Mouse (Mus musculus): Measurements from ENCODE around the gene Rdh11. TPM values are rescaled to one million over a fixed set of nuclear protein-coding genes. Genes with fewer than 3 reads are reported as not detected.

Gene Rdh11
- total and polyA plus RNA-seq, 2 experiments from 2014 or later: 38.4 to 48.3 TPM

DNA sequence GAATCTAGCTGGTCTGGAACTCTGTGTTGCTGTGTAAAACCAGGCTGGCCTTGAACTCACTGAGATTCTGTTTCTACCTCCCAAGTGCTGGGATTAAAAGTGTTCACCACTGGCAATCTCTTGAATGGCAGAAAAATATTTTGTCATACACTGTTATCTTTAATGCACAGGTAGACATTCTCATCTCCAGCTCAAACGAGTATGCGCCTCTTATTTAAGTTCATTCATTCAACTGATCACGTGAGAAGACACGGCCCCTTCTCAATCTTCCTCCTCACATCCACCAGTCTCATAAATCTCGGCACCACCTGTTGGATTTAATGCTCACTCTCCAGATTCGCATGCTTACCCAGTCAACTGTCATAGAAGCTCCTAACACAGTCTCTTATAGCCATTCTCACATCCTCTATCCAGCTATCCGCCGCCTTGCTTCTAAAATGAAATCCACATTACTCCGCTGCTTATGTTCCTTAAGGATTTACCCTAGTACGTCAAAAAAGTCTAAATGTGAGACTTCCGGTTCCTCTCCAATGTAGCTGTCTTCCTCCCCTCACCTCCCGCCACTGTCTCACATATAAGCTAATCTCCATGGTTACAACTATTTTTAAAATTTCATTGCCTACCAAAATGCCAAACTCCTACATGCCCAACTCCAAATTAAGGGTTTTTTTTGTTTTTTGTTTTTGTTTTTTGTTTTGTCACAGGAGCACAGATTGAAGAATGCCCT lies 20.7 kb downstream of the Rdh11 start:
- no peak for ATAC-seq
- Histone ChIP-seq H3K27me3 (ENCODE audit: insufficient read depth, low read length) (no peaks in the 10 kb centered on the region), H3K4me3 (ENCODE audit: low read depth, low read length) (peak overlapping the region; percentile 96), H3K27ac (ENCODE audit: low read depth, low read length) (no peak overlapping the region), H3K4me2 (ENCODE audit: low read depth) (peak overlapping the region; percentile 58), H3K36me3 (ENCODE audit: insufficient read depth) (peaks cover 21% of the 10 kb centered on the region), H3K9ac (peak overlapping the region; percentile 87), H3K9me3 (ENCODE audit: low read length) (no peaks in the 10 kb centered on the region), H3K4me1 (ENCODE audit: insufficient read depth) (peaks cover 6% of the 10 kb centered on the region)
- TF ChIP-seq CTCF (IDR thresholded peaks at IDR 0.05; ENCODE audit: low read depth): no peak
- no peak for DNase-seq
- WGBS: 33% methylated on average over 12 of the region's 12 CpGs

GRCm38 (mm10) chr12:79170421-79170820 lies 21.7 kb downstream of the Rdh11 start:
- WGBS: 56% methylated on average over 3 of the region's 3 CpGs
- Histone ChIP-seq H3K36me3 (ENCODE audit: insufficient read depth) (peaks cover 18% of the 10 kb centered on the region), H3K9me3 (ENCODE audit: low read length) (no peaks in the 10 kb centered on the region), H3K4me1 (ENCODE audit: insufficient read depth) (peaks cover 6% of the 10 kb centered on the region), H3K27ac (ENCODE audit: low read depth, low read length) (no peak overlapping the region), H3K27me3 (ENCODE audit: insufficient read depth, low read length) (no peaks in the 10 kb centered on the region), H3K4me2 (ENCODE audit: low read depth) (no peak overlapping the region), H3K4me3 (ENCODE audit: low read depth, low read length) (no peak overlapping the region), H3K9ac (no peak overlapping the region)
- no peak for TF ChIP-seq CTCF (IDR thresholded peaks at IDR 0.05; ENCODE audit: low read depth)
- ATAC-seq (no peak), DNase-seq (no peak)

- DNase-seq: no peak
These were observed 22.9 kb downstream of the Rdh11 start for GRCm38 (mm10) chr12:79169173-79169572.

GRCm38 (mm10) chr12:79162876-79163275 lies 29.2 kb downstream of the Rdh11 start:
- WGBS: 97% methylated on average over 3 of the region's 3 CpGs
- Histone ChIP-seq H3K9ac (no peak overlapping the region), H3K4me2 (ENCODE audit: low read depth) (no peak overlapping the region), H3K36me3 (ENCODE audit: insufficient read depth) (peaks cover 64% of the 10 kb centered on the region), H3K4me3 (ENCODE audit: low read depth, low read length) (no peak overlapping the region), H3K9me3 (ENCODE audit: low read length) (no peaks in the 10 kb centered on the region), H3K4me1 (ENCODE audit: insufficient read depth) (no peaks in the 10 kb centered on the region), H3K27ac (ENCODE audit: low read depth, low read length) (no peak overlapping the region), H3K27me3 (ENCODE audit: insufficient read depth, low read length) (no peaks in the 10 kb centered on the region)
- DNase-seq (no peak), ATAC-seq (no peak)
- no peak for TF ChIP-seq CTCF (IDR thresholded peaks at IDR 0.05; ENCODE audit: low read depth)

More at GRCm38 (mm10) chr12:79169173-79169572, 22.9 kb downstream of the Rdh11 start:
- ATAC-seq: no peak
- peaks cover 17% of the 10 kb centered on the region for H3K36me3 ChIP-seq (ENCODE audit: insufficient read depth)
- no peaks in the 10 kb centered on the region for H3K9me3 ChIP-seq (ENCODE audit: low read length)
- TF ChIP-seq CTCF (IDR thresholded peaks at IDR 0.05; ENCODE audit: low read depth): peak; percentile 32
- H3K9ac ChIP-seq: no peak overlapping the region
- H3K4me2 ChIP-seq (ENCODE audit: low read depth): no peak overlapping the region
- H3K4me1 ChIP-seq (ENCODE audit: insufficient read depth): peaks cover 6% of the 10 kb centered on the region
- H3K27me3 ChIP-seq (ENCODE audit: insufficient read depth, low read length): no peaks in the 10 kb centered on the region
- no peak overlapping the region for H3K4me3 ChIP-seq (ENCODE audit: low read depth, low read length)
- H3K27ac ChIP-seq (ENCODE audit: low read depth, low read length): no peak overlapping the region

GRCm38 (mm10) chr12:79149653-79150052 lies 42.4 kb downstream of the Rdh11 start:
- no peak for DNase-seq

GRCm38 (mm10) chr12:79141384-79141783 lies 50.7 kb downstream of the Rdh11 start:
- no peak for TF ChIP-seq CTCF (IDR thresholded peaks at IDR 0.05; ENCODE audit: low read depth)
- Histone ChIP-seq H3K4me2 (ENCODE audit: low read depth) (no peak overlapping the region), H3K36me3 (ENCODE audit: insufficient read depth) (0 out of 2 replicates have a peak, but pooled peaks cover 4% of the 10 kb centered on the region), H3K9me3 (ENCODE audit: low read length) (no peaks in the 10 kb centered on the region), H3K27ac (ENCODE audit: low read depth, low read length) (no peak overlapping the region), H3K9ac (no peak overlapping the region), H3K4me1 (ENCODE audit: insufficient read depth) (no peaks in the 10 kb centered on the region), H3K4me3 (ENCODE audit: low read depth, low read length) (no peak overlapping the region), H3K27me3 (ENCODE audit: insufficient read depth, low read length) (no peaks in the 10 kb centered on the region)
- ATAC-seq (no peak), DNase-seq (no peak)

More at GRCm38 (mm10) chr12:79149653-79150052, 42.4 kb downstream of the Rdh11 start:
- no peak for TF ChIP-seq CTCF (IDR thresholded peaks at IDR 0.05; ENCODE audit: low read depth)
- Histone ChIP-seq H3K36me3 (ENCODE audit: insufficient read depth) (peaks cover 7% of the 10 kb centered on the region), H3K4me1 (ENCODE audit: insufficient read depth) (no peaks in the 10 kb centered on the region), H3K9ac (no peak overlapping the region), H3K9me3 (ENCODE audit: low read length) (no peaks in the 10 kb centered on the region), H3K27ac (ENCODE audit: low read depth, low read length) (no peak overlapping the region), H3K4me2 (ENCODE audit: low read depth) (no peak overlapping the region), H3K4me3 (ENCODE audit: low read depth, low read length) (no peak overlapping the region), H3K27me3 (ENCODE audit: insufficient read depth, low read length) (no peaks in the 10 kb centered on the region)
- no peak for ATAC-seq
- 97% methylated on average over 6 of the region's 6 CpGs for WGBS

GRCm38 (mm10) chr12:79140811-79141210 lies 51.3 kb downstream of the Rdh11 start:
- Histone ChIP-seq H3K4me2 (ENCODE audit: low read depth) (no peak overlapping the region), H3K9me3 (ENCODE audit: low read length) (no peaks in the 10 kb centered on the region), H3K27ac (ENCODE audit: low read depth, low read length) (no peak overlapping the region), H3K36me3 (ENCODE audit: insufficient read depth) (0 out of 2 replicates have a peak, but pooled peaks cover 4% of the 10 kb centered on the region), H3K9ac (no peak overlapping the region), H3K27me3 (ENCODE audit: insufficient read depth, low read length) (no peaks in the 10 kb centered on the region), H3K4me1 (ENCODE audit: insufficient read depth) (no peaks in the 10 kb centered on the region), H3K4me3 (ENCODE audit: low read depth, low read length) (no peak overlapping the region)
- DNase-seq: no peak
- 90% methylated on average over 2 of the region's 2 CpGs for WGBS
- TF ChIP-seq CTCF (IDR thresholded peaks at IDR 0.05; ENCODE audit: low read depth): no peak
- no peak for ATAC-seq

Data from forebrain, postnatal 0 days (tissue).